Mouse (Mus musculus): ENCODE measurements at regions not wholly inside any gene's neighbourhood (a gene's known extent, or its start where the extent isn't known, plus 50 kb on each side); places are given as distances from the start of the nearest gene placed in this dataset.

DNA sequence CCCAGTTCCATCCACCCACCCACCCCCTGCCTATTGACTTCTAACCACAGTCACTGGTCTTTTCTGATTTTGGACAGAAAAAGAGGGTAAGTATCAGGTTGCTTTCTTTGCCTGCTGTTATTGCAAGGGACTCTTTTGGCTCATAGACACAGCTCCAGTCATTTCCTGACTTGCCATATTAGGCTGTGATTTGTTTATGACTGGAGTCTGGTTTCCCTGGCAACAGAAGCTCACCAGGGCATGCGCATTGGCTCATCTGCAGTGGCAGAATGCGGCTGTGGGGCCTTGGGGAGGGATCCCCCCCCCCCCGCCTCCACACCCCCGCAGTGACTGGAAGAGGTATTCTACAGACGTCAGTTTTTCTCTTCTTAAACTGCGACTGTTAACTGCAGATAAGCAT is 65.9 kb downstream of the Cdr1 start:
- intact Hi-C loops (cut with DNase I): no loop called here
- DNase-seq: peak in 1 of 2 experiments; percentile 1

GRCm38 (mm10) chrX:61117368-61117767 is 68.0 kb downstream of the Cdr1 start:
- intact Hi-C loops (cut with DNase I): no loop called here
- no peak for DNase-seq

DNA sequence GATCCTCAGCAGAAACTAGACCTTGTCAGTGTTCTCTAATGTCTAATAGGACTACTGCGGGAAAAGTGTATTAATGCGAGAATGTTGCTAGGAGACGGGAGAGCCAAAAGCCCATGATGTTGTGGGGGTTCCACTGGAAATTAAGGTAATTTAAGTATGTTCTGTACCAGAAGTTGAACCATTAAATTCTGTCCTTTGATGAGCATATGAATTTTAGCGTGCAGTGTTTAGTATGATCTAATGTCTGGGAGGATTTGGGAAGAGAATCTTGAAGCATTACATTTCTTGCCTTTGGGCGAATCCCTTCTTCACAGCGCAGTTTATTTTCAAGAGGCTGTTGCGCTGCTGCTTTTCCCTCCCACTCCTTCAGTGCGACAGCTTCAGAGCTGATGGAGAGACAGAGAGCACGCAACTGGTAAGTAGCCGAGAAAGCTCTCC is 69.3 kb downstream of the Cdr1 start:
- intact Hi-C loops (cut with DNase I): no loop called here
- DNase-seq: no peak
